Mouse (Mus musculus): ENCODE data around the gene Ncoa7. TPM values are rescaled to one million over a fixed set of nuclear protein-coding genes. Genes with fewer than 3 reads are reported as not detected.

The Ncoa7 gene
- polyA plus RNA-seq (2012; rRNA removed): 65.5 and 69.4 TPM in 2 replicates

GRCm38 (mm10) chr10:30802681-30803586 lies at the start of gene Ncoa7:
Gene Ncoa7 (minus strand): TSS chr10:30803326.
- peak; percentile 92 for DNase-seq
- peak; percentile 79 for TF ChIP-seq POLR2A (IDR thresholded peaks at IDR 0.05; ENCODE audit: borderline replicate concordance, insufficient read depth, low read length)
- TF ChIP-seq CTCF (IDR thresholded peaks at IDR 0.05; ENCODE audit: borderline replicate concordance, insufficient read depth, low read depth, low read length): no peak
- peak within 1 kb of the TSS; percentile 98 for H3K4me3 ChIP-seq (replicated peaks; ENCODE audit: insufficient read depth, low read depth, low read length)
- H3K27ac ChIP-seq (ENCODE audit: insufficient read depth, low read length): peak within 1 kb of the TSS; percentile 100
- H3K4me1 ChIP-seq (ENCODE audit: control insufficient read depth, insufficient read depth, low read length): peaks cover 4% of the 10 kb centered on the region
- under 1% methylated on average over 89 of the region's 89 CpGs for WGBS
- no peaks in the 10 kb centered on the region for H3K27me3 ChIP-seq (ENCODE audit: control insufficient read depth, insufficient read depth, low read length)

GRCm38 (mm10) chr10:30845101-30845825 lies 42.1 kb upstream of the Ncoa7 start:
- TF ChIP-seq POLR2A (IDR thresholded peaks at IDR 0.05; ENCODE audit: borderline replicate concordance, insufficient read depth, low read length) (no peak), CTCF (IDR thresholded peaks at IDR 0.05; ENCODE audit: borderline replicate concordance, insufficient read depth, low read depth, low read length) (no peak)
- 76% methylated on average over 13 of the region's 13 CpGs for WGBS
- Histone ChIP-seq H3K27me3 (ENCODE audit: control insufficient read depth, insufficient read depth, low read length) (no peaks in the 10 kb centered on the region), H3K4me3 (replicated peaks; ENCODE audit: insufficient read depth, low read depth, low read length) (no peak overlapping the region), H3K4me1 (ENCODE audit: control insufficient read depth, insufficient read depth, low read length) (peaks cover 5% of the 10 kb centered on the region; the same call in 1 of the 2 replicates), H3K27ac (ENCODE audit: insufficient read depth, low read length) (no peak overlapping the region)
- no peak for DNase-seq

DNA sequence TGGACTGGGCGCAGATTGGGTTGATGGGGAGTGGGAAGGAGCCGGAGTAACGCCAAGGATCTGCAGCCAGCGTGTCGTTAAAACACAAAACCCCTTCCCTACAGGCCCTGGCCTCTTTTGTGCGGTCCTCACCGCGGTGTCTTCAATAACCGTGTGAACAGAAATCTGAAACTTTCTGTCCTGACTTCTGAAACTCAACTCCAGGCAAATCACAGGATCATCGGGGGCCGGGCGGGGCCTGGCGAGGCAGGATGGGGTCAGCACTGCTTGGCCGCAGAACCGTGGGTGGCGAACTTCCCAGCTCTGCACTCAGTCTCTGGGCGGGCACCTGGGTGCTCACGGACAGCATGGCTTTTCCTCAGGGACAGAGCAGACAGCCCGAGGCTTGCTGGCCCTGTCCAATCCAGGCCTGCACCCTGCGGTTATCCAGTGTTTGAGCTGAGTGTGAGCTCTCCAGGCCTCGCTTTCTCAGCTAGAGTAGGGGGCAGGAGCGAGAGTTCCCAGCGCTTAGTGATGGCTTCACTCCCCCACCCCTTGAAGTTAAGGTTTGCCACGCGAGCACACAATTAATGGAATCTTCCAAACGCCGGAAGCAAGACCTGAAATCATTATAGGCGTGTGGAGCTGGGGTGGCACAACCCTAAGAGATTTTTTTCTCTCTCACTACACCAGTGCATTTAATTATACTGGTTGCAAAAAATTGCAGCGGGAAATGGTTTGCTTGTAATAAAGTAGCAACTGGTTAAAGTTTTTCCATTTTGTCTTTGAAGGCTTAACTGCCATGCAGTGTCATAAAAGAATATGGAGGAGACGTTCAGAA lies 41.3 kb upstream of the Ncoa7 start:
- H3K27ac ChIP-seq (ENCODE audit: insufficient read depth, low read length): no peak overlapping the region
- 22% methylated on average over 30 of the region's 30 CpGs for WGBS
- peaks cover 5% of the 10 kb centered on the region; the same call in 1 of the 2 replicates for H3K4me1 ChIP-seq (ENCODE audit: control insufficient read depth, insufficient read depth, low read length)
- TF ChIP-seq CTCF (IDR thresholded peaks at IDR 0.05; ENCODE audit: borderline replicate concordance, insufficient read depth, low read depth, low read length) (no peak), POLR2A (IDR thresholded peaks at IDR 0.05; ENCODE audit: borderline replicate concordance, insufficient read depth, low read length) (no peak)
- DNase-seq: peak; percentile 7 to 29
- H3K4me3 ChIP-seq (replicated peaks; ENCODE audit: insufficient read depth, low read depth, low read length): peak overlapping the region; percentile 26
- H3K27me3 ChIP-seq (ENCODE audit: control insufficient read depth, insufficient read depth, low read length): no peaks in the 10 kb centered on the region

DNA sequence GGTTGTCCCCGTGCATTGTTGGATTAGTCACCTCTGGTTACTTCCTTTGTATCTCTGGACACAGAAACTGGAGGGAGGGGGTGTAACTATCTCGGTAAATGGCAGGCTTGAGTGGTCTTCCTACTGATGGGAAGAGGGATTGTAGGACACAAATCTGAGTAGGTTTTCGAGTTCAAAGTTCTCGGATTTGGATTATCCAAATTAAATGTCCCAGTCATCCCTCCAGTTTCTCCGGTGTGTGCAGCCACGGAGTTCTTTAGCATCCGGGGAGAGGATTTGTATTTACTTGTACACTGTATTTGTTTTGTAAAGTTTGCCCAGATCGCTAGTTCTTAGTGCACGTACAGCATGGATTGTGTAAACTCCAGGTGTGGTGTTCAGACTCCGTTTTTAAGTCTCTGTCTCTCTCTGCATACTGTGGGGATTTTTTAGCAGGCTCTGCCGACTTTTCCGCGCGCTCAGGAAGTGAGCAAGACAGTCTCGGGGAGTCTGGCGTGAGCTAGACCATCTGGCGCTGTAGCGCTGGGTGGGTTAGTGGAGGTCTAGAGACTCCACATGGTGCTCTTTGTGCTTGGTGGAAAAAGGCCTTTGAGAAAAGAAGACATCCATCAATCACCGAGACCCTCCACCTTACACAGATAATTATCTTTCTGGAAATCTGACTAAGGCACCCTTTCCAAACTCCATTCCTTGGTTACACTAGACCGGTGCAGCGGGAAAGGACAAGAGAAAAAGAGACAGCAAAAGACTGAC lies 40.5 kb upstream of the Ncoa7 start:
- WGBS: 2% methylated on average over 21 of the region's 21 CpGs
- no peaks in the 10 kb centered on the region for H3K27me3 ChIP-seq (ENCODE audit: control insufficient read depth, insufficient read depth, low read length)
- DNase-seq: peak; percentile 25 to 36
- no peak overlapping the region for H3K27ac ChIP-seq (ENCODE audit: insufficient read depth, low read length)
- H3K4me3 ChIP-seq (replicated peaks; ENCODE audit: insufficient read depth, low read depth, low read length): peak overlapping the region; percentile 91
- H3K4me1 ChIP-seq (ENCODE audit: control insufficient read depth, insufficient read depth, low read length): peaks cover 5% of the 10 kb centered on the region; the same call in 1 of the 2 replicates
- no peak for TF ChIP-seq POLR2A (IDR thresholded peaks at IDR 0.05; ENCODE audit: borderline replicate concordance, insufficient read depth, low read length)
- TF ChIP-seq CTCF (IDR thresholded peaks at IDR 0.05; ENCODE audit: borderline replicate concordance, insufficient read depth, low read depth, low read length): no peak

DNA sequence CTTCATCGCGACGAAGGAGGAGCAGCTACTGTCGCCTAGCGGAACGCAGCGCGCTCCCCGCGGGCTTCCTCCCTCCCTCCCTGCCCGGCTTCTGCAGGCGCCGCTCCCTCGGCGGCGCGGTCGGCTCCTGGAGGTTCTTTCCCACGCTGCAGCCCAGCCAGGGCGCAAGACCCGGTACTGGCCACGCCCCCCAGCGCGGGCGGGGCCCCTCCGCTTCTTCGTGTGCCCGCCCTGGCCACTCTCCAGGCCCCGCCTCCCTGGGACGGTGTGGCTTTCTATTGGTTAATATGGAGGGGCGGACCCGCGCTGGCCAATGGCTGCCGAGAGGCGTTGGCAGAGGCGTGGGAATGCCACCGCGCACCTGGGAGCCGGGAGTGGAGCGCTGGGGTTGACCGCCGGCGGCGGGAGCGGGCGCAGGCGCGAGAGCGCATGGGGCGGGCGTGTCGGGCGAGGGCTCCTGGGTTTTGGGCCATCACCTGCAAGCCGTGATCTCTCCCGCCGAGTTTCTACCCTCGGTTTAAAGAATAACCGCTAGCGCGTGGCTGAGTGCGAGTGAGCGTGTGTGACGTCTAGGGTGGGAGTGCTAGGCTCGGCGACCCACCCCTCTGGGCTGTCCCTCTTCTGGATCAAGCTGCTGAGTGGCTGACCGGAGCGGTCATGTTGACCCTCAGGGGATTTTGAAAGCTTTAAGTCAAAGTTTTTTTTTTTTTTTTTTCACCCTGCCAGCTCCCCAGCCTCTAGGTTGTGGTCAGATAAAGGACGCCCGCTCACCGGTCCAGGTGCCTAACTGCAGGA lies 39.7 kb upstream of the Ncoa7 start, which contains the start of gene Hey2:
TSS of gene Hey2 (minus strand) at position 159 of the 795 bp plus-strand sequence.
- Histone ChIP-seq H3K4me3 (replicated peaks; ENCODE audit: insufficient read depth, low read depth, low read length) (peak within 1 kb of the TSS; percentile 91), H3K27ac (ENCODE audit: insufficient read depth, low read length) (no peak within 1 kb of the TSS), H3K27me3 (ENCODE audit: control insufficient read depth, insufficient read depth, low read length) (no peaks in the 10 kb centered on the region), H3K4me1 (ENCODE audit: control insufficient read depth, insufficient read depth, low read length) (peaks cover 5% of the 10 kb centered on the region; the same call in 1 of the 2 replicates)
- no peak for TF ChIP-seq CTCF (IDR thresholded peaks at IDR 0.05; ENCODE audit: borderline replicate concordance, insufficient read depth, low read depth, low read length)
- TF ChIP-seq POLR2A (IDR thresholded peaks at IDR 0.05; ENCODE audit: borderline replicate concordance, insufficient read depth, low read length): no peak
- whole genome bisulfite sequencing: 1% methylated on average over 70 of the region's 70 CpGs
- peak; percentile 98 to 99 for DNase-seq

- Histone ChIP-seq H3K4me3 (replicated peaks; ENCODE audit: insufficient read depth, low read depth, low read length) (peak overlapping the region; percentile 91), H3K4me1 (ENCODE audit: control insufficient read depth, insufficient read depth, low read length) (peaks cover 5% of the 10 kb centered on the region; the same call in 1 of the 2 replicates), H3K27me3 (ENCODE audit: control insufficient read depth, insufficient read depth, low read length) (no peaks in the 10 kb centered on the region), H3K27ac (ENCODE audit: insufficient read depth, low read length) (no peak overlapping the region)
- no peak for DNase-seq
- under 1% methylated on average over 29 of the region's 29 CpGs for WGBS
- TF ChIP-seq POLR2A (IDR thresholded peaks at IDR 0.05; ENCODE audit: borderline replicate concordance, insufficient read depth, low read length) (no peak), CTCF (IDR thresholded peaks at IDR 0.05; ENCODE audit: borderline replicate concordance, insufficient read depth, low read depth, low read length) (no peak)
Observed at GRCm38 (mm10) chr10:30842228-30842627, 39.1 kb upstream of the Ncoa7 start.
